29 mouse cellular contexts compared by ENCODE assay signal in the genomic region with DNA sequence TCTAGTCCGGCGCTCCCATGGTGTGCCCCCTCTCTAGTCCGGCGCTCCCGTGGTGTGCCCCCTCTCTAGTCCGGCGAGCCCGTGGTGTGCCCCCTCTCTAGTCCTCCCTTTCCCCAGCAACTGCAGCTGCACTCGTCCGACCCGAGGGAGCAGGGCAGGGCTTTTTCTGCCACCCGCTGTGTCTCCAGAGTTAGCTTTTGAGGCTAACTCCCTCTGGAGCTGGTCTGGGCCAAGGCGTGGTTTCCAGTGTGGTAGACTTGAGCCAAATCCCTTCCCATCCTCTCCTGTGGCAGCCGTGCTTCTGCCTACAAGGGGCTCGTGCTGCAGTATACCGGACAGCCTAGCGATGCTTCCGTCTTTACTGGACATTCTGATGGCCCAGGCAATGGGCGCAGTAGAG. TPM values are rescaled to one million over a fixed set of nuclear protein-coding genes. Genes with fewer than 3 reads are reported as not detected.
A peak's percentile ranks its signal among the peaks of the same experiment; 100 is the strongest.
DNase-seq lines count a peak whose midpoint lies in the region; ATAC-seq and TF ChIP-seq lines count a peak whose summit lies in the region.
"Had no signal": no experiment of that assay in that cellular context is flagged by ENCODE, and none has a peak within 500 bp of the region (broad histone marks: within the 10 kb centered on the region; RNA-seq: fewer than 3 reads in every experiment).

No protein-coding gene starts in this region.

- 0 out of 2 replicates have a peak overlapping the region, but pooled peaks have one; percentile 5 for H3K9ac ChIP-seq in ES-Bruce4 (ENCODE audit: low read depth, poor library complexity, severe bottlenecking)
- H3K9ac ChIP-seq in stomach, postnatal 0 days (ENCODE audit: low read length): no peak overlapping the region
- H3K9ac ChIP-seq: embryonic facial prominence, embryonic 13.5 days; embryonic facial prominence, embryonic 15.5 days; forebrain, embryonic 13.5 days; forebrain, embryonic 15.5 days; forebrain, postnatal 0 days had no signal

- H3K9me3 ChIP-seq in E14TG2a.4 (ENCODE audit: low read length) (no peaks in the 10 kb centered on the region), ES-Bruce4 (replicated peaks; ENCODE audit: control insufficient read depth, insufficient read depth, low read length, poor library complexity, severe bottlenecking) (no peaks in the 10 kb centered on the region)
- 0 out of 2 replicates have a peak, but pooled peaks cover 2% of the 10 kb centered on the region for H3K9me3 ChIP-seq in stomach, postnatal 0 days (ENCODE audit: control insufficient read depth, low read length)
- peaks cover 12% of the 10 kb centered on the region; the same call in 1 of the 2 replicates for H3K9me3 ChIP-seq in forebrain, embryonic 10.5 days
- H3K9me3 ChIP-seq: forebrain, embryonic 15.5 days had no signal

- peak; percentile 67 for DNase-seq in R1 (ENCODE audit: low read depth, low spot score)
- no peak for DNase-seq in stomach, postnatal 0 days (ENCODE audit: low spot score)
- DNase-seq in forebrain, embryonic 10.5 days (ENCODE audit: extremely low spot score, low spot score): no peak
- no peak for DNase-seq in adrenal gland, adult (ENCODE audit: inconsistent age in 2 of 2, low spot score in 1 of 2)
- DNase-seq: adrenal gland, adult 2 months; adrenal gland, postnatal 10 days; adrenal gland, postnatal 25 days; cerebellum, adult 11 months; cerebellum, adult 18-20 months; cerebellum, adult 8-10 months; cerebellum, adult 9-11 months; cerebellum, postnatal 14 days; cerebellum, postnatal 36 days; embryo, embryonic 11 days; forebrain, postnatal 0 days had no signal

- H3K4me2 ChIP-seq in stomach, postnatal 0 days (replicated peaks; ENCODE audit: low read depth): no peak overlapping the region
- H3K4me2 ChIP-seq: embryonic facial prominence, embryonic 13.5 days; embryonic facial prominence, embryonic 15.5 days; forebrain, embryonic 13.5 days; forebrain, embryonic 15.5 days had no signal

- H3K4me3 ChIP-seq in E14TG2a.4 (replicated peaks; ENCODE audit: low read length) (peak overlapping the region; percentile 29; the same call in 1 of the 2 replicates), ES-Bruce4 (ENCODE audit: low read depth, low read length) (peak overlapping the region; percentile 31)
- no peak overlapping the region for H3K4me3 ChIP-seq in stomach, postnatal 0 days (ENCODE audit: low read depth, low read length)
- H3K4me3 ChIP-seq in forebrain, embryonic 10.5 days: no peak overlapping the region
- H3K4me3 ChIP-seq: embryonic facial prominence, embryonic 13.5 days; embryonic facial prominence, embryonic 15.5 days; erythroblast, embryonic 14.5 days; forebrain, embryonic 13.5 days; forebrain, embryonic 15.5 days had no signal

- H3K4me1 ChIP-seq in E14TG2a.4 (replicated peaks; ENCODE audit: low read depth, low read length) (peaks cover 48% of the 10 kb centered on the region), ES-Bruce4 (ENCODE audit: control insufficient read depth, insufficient read depth, low read length) (peaks cover 2% of the 10 kb centered on the region)
- no peaks in the 10 kb centered on the region; the same call in 1 of the 2 replicates for H3K4me1 ChIP-seq in stomach, postnatal 0 days (replicated peaks; ENCODE audit: control insufficient read depth, insufficient read depth)
- H3K4me1 ChIP-seq in forebrain, embryonic 10.5 days: no peaks in the 10 kb centered on the region
- H3K4me1 ChIP-seq: embryonic facial prominence, embryonic 13.5 days; embryonic facial prominence, embryonic 15.5 days; forebrain, embryonic 13.5 days; forebrain, embryonic 15.5 days had no signal

- ATAC-seq in stomach, postnatal 0 days (ENCODE audit: low FRiP score, low TSS enrichment): no peak
- ATAC-seq: activated CD4-positive, CD25-positive, alpha-beta regulatory T cell, adult 4 months; forebrain, embryonic 13.5 days; forebrain, embryonic 15.5 days; forebrain, postnatal 0 days; Patski had no signal

- peaks cover 50% of the 10 kb centered on the region for H3K36me3 ChIP-seq in E14TG2a.4 (ENCODE audit: insufficient read depth, low read length)
- H3K36me3 ChIP-seq in ES-Bruce4 (ENCODE audit: control insufficient read depth, insufficient read depth, low read length, poor library complexity, severe bottlenecking): peaks cover 6% of the 10 kb centered on the region
- H3K36me3 ChIP-seq in stomach, postnatal 0 days (ENCODE audit: control insufficient read depth, insufficient read depth, low read length): peaks cover 12% of the 10 kb centered on the region
- peaks cover 52% of the 10 kb centered on the region for H3K36me3 ChIP-seq in forebrain, embryonic 10.5 days (replicated peaks)

- TF ChIP-seq POLR2A in ES-Bruce4 (IDR thresholded peaks at IDR 0.05; ENCODE audit: insufficient read depth, low read length): no peak

- H3K27me3 ChIP-seq in E14TG2a.4 (ENCODE audit: insufficient read depth, low read length): no peaks in the 10 kb centered on the region
- H3K27me3 ChIP-seq in ES-Bruce4 (ENCODE audit: control insufficient read depth, insufficient read depth, low read length, poor library complexity, severe bottlenecking): no peaks in the 10 kb centered on the region
- no peaks in the 10 kb centered on the region for H3K27me3 ChIP-seq in stomach, postnatal 0 days (ENCODE audit: control insufficient read depth, insufficient read depth, low read length)
- no peaks in the 10 kb centered on the region for H3K27me3 ChIP-seq in forebrain, embryonic 10.5 days (ENCODE audit: poor library complexity, severe bottlenecking)
- H3K27me3 ChIP-seq: embryonic facial prominence, embryonic 13.5 days; embryonic facial prominence, embryonic 15.5 days; forebrain, embryonic 13.5 days; forebrain, embryonic 15.5 days; Patski had no signal

- no peak for TF ChIP-seq CTCF in E14TG2a.4 (conservative IDR thresholded peaks at IDR 0.05; ENCODE audit: low read length)
- no peak for TF ChIP-seq CTCF in ES-Bruce4 (IDR thresholded peaks at IDR 0.05; ENCODE audit: low read depth, low read length)
- TF ChIP-seq CTCF in stomach, postnatal 0 days (IDR thresholded peaks at IDR 0.05; ENCODE audit: low read depth): no peak

- H3K27ac ChIP-seq in ES-Bruce4 (ENCODE audit: insufficient read depth, low read length): no peak overlapping the region
- H3K27ac ChIP-seq in stomach, postnatal 0 days (replicated peaks): no peak overlapping the region
- H3K27ac ChIP-seq in forebrain, embryonic 10.5 days: no peak overlapping the region
- H3K27ac ChIP-seq: embryonic facial prominence, embryonic 13.5 days; embryonic facial prominence, embryonic 15.5 days; forebrain, embryonic 13.5 days; forebrain, embryonic 15.5 days had no signal

- 90% methylated on average over 19 of the region's 19 CpGs for WGBS in stomach, postnatal 0 days
- 86% methylated on average over 19 of the region's 19 CpGs for WGBS in forebrain, embryonic 10.5 days

- no peak for TF ChIP-seq EP300 in ES-Bruce4 (IDR thresholded peaks at IDR 0.05; ENCODE audit: insufficient read depth, low read depth, low read length)
- TF ChIP-seq EP300 in stomach, postnatal 0 days (optimal IDR thresholded peaks at IDR 0.05): no peak

RNA-seq across cellular contexts. Expression of gene Pigt, which starts 10.5 kb away (rescaled TPM):
- polyA plus RNA-seq in ES-Bruce4 (2011; ENCODE audit: insufficient read depth, insufficient read length, low read depth, missing spikeins): 49.9 and 52.7 TPM in 2 replicates
- polyA plus RNA-seq in stomach, postnatal 0 days (2015; fragmentation: Nextera tagmentation; extraction: Ambion mirVana): 53.6 and 54.7 TPM in 2 replicates
- 38.5 and 42.0 TPM in 2 replicates for polyA plus RNA-seq in forebrain, embryonic 10.5 days (2016; fragmentation: Nextera tagmentation; extraction: Ambion mirVana)

RNA-seq across cellular contexts. Expression of gene Dbndd2, which starts 21.9 kb away (rescaled TPM):
- polyA plus RNA-seq in ES-Bruce4 (2011; ENCODE audit: insufficient read depth, insufficient read length, low read depth, missing spikeins): 6.4 and 7.1 TPM in 2 replicates
- 27.3 and 27.8 TPM in 2 replicates for polyA plus RNA-seq in stomach, postnatal 0 days (2015; fragmentation: Nextera tagmentation; extraction: Ambion mirVana)
- 3.1 and 4.8 TPM in 2 replicates for polyA plus RNA-seq in forebrain, embryonic 10.5 days (2016; fragmentation: Nextera tagmentation; extraction: Ambion mirVana)

RNA-seq across cellular contexts. Expression of gene Trp53tg5, which starts 34.3 kb away (rescaled TPM):
- polyA plus RNA-seq in ES-Bruce4 (2011; ENCODE audit: insufficient read depth, insufficient read length, low read depth, missing spikeins): not detected in 2 replicates
- polyA plus RNA-seq in stomach, postnatal 0 days (2015; fragmentation: Nextera tagmentation; extraction: Ambion mirVana): not detected in 2 replicates
- not detected in 2 replicates for polyA plus RNA-seq in forebrain, embryonic 10.5 days (2016; fragmentation: Nextera tagmentation; extraction: Ambion mirVana)
- polyA plus RNA-seq: adrenal gland, adult 2 months; brain, embryonic 14.5 days; C2C12; embryonic facial prominence, embryonic 11.5 days; embryonic facial prominence, embryonic 13.5 days; embryonic facial prominence, embryonic 15.5 days; erythroblast, embryonic 14.5 days; forebrain, embryonic 11.5 days; forebrain, embryonic 13.5 days; forebrain, embryonic 15.5 days; forebrain, postnatal 0 days; G1E had no signal

RNA-seq across cellular contexts. Expression of gene Gm20458, which starts 47.0 kb away (rescaled TPM):
- 2.3 TPM in 1 of 2 replicates, not detected in the other for polyA plus RNA-seq in ES-Bruce4 (2011; ENCODE audit: insufficient read depth, insufficient read length, low read depth, missing spikeins)
- 26.9 and 28.1 TPM in 2 replicates for polyA plus RNA-seq in stomach, postnatal 0 days (2015; fragmentation: Nextera tagmentation; extraction: Ambion mirVana)
- polyA plus RNA-seq in forebrain, embryonic 10.5 days (2016; fragmentation: Nextera tagmentation; extraction: Ambion mirVana): 2.0 and 3.0 TPM in 2 replicates
- polyA plus RNA-seq: erythroblast, embryonic 14.5 days had no signal

RNA-seq across cellular contexts. Expression of gene Sys1, which starts 51.0 kb away (rescaled TPM):
- polyA plus RNA-seq in ES-Bruce4 (2011; ENCODE audit: insufficient read depth, insufficient read length, low read depth, missing spikeins): 13.3 and 19.8 TPM in 2 replicates
- 46.9 and 48.6 TPM in 2 replicates for polyA plus RNA-seq in stomach, postnatal 0 days (2015; fragmentation: Nextera tagmentation; extraction: Ambion mirVana)
- 57.9 and 59.5 TPM in 2 replicates for polyA plus RNA-seq in forebrain, embryonic 10.5 days (2016; fragmentation: Nextera tagmentation; extraction: Ambion mirVana)

Comparison
In these comparisons a context has a peak if more than half of its experiments do, and no peak if none do; other contexts are left out.
1. H3K4me3 ChIP-seq: peak in E14TG2a.4 (single experiment) and ES-Bruce4 (single experiment); none in stomach, postnatal 0 days (single experiment) and forebrain, embryonic 10.5 days (single experiment).